Mouse (Mus musculus): ENCODE measurements around the gene Dysf. TPM values are rescaled to one million over a fixed set of nuclear protein-coding genes. Genes with fewer than 3 reads are reported as not detected.
"Not testable (repeated sequence)": the region's sequence is repeated elsewhere in the genome, so short reads cannot be mapped to it uniquely, and the experiment has no call there.

Dysf gene
- polyA plus RNA-seq, 2 experiments, result 1.6 to 1.9 TPM

GRCm38 (mm10) chr6:84009915-84010302 is 1.5 kb downstream of the Dysf start:
- Histone ChIP-seq H3K4me2 (ENCODE audit: low read depth) (no peak overlapping the region), H3K9ac (replicated peaks) (no peak overlapping the region), H3K27ac (no peak overlapping the region), H3K4me1 (replicated peaks; ENCODE audit: control insufficient read depth in 2 of 2, insufficient read depth in 2 of 2, low read length in 1 of 2) (no peaks in the 10 kb centered on the region), H3K4me3 (ENCODE audit: insufficient read depth in 1 of 2, low read depth in 2 of 2, low read length in 2 of 2) (no peak overlapping the region), H3K36me3 (replicated peaks; ENCODE audit: control insufficient read depth, insufficient read depth, low read depth) (no peaks in the 10 kb centered on the region), H3K27me3 (ENCODE audit: control insufficient read depth, insufficient read depth, low read length) (peaks cover 19% of the 10 kb centered on the region), H3K9me3 (ENCODE audit: control insufficient read depth, low read length) (no peaks in the 10 kb centered on the region)
- no peak for DNase-seq (ENCODE audit: low read depth in 3 of 3, low spot score in 3 of 3)
- ATAC-seq (ENCODE audit: insufficient read depth), result no peak
- TF ChIP-seq EP300 (IDR thresholded peaks at IDR 0.05; ENCODE audit: low read depth) (no peak), CTCF (IDR thresholded peaks at IDR 0.05; ENCODE audit: low read depth) (no peak)
- WGBS (ENCODE audit: insufficient replicate concordance), result 49% methylated on average over 4 of the region's 4 CpGs

- no peaks in the 10 kb centered on the region for H3K36me3 ChIP-seq (replicated peaks; ENCODE audit: control insufficient read depth, insufficient read depth, low read depth)
- ATAC-seq (ENCODE audit: insufficient read depth) (no peak), DNase-seq (ENCODE audit: low read depth in 3 of 3, low spot score in 3 of 3) (no peak)
- H3K4me2 ChIP-seq (ENCODE audit: low read depth), result no peak overlapping the region
- no peak overlapping the region for H3K27ac ChIP-seq
- 49% methylated on average over 8 of the region's 8 CpGs for WGBS (ENCODE audit: insufficient replicate concordance)
- no peak overlapping the region for H3K4me3 ChIP-seq (ENCODE audit: insufficient read depth in 1 of 2, low read depth in 2 of 2, low read length in 2 of 2)
- no peak for TF ChIP-seq EP300 (IDR thresholded peaks at IDR 0.05; ENCODE audit: low read depth)
- no peak for TF ChIP-seq CTCF (IDR thresholded peaks at IDR 0.05; ENCODE audit: low read depth)
- no peaks in the 10 kb centered on the region for H3K4me1 ChIP-seq (replicated peaks; ENCODE audit: control insufficient read depth in 2 of 2, insufficient read depth in 2 of 2, low read length in 1 of 2)
- no peak overlapping the region for H3K9ac ChIP-seq (replicated peaks)
- no peaks in the 10 kb centered on the region for H3K9me3 ChIP-seq (ENCODE audit: control insufficient read depth, low read length)
- H3K27me3 ChIP-seq (ENCODE audit: control insufficient read depth, insufficient read depth, low read length), result peaks cover 19% of the 10 kb centered on the region
Measured at GRCm38 (mm10) chr6:84010303-84011225, 2.2 kb downstream of the Dysf start.

- H3K4me3 ChIP-seq (ENCODE audit: insufficient read depth in 1 of 2, low read depth in 2 of 2, low read length in 2 of 2); DNase-seq (ENCODE audit: low read depth in 3 of 3, low spot score in 3 of 3); H3K36me3 ChIP-seq (replicated peaks; ENCODE audit: control insufficient read depth, insufficient read depth, low read depth); H3K4me1 ChIP-seq (replicated peaks; ENCODE audit: control insufficient read depth in 2 of 2, insufficient read depth in 2 of 2, low read length in 1 of 2); H3K27ac ChIP-seq; H3K4me2 ChIP-seq (ENCODE audit: low read depth); ATAC-seq (ENCODE audit: insufficient read depth); H3K9me3 ChIP-seq (ENCODE audit: control insufficient read depth, low read length); H3K9ac ChIP-seq (replicated peaks): not testable (repeated sequence)
- peaks cover 11% of the 10 kb centered on the region for H3K27me3 ChIP-seq (ENCODE audit: control insufficient read depth, insufficient read depth, low read length)
- TF ChIP-seq CTCF (IDR thresholded peaks at IDR 0.05; ENCODE audit: low read depth), result 0 out of 2 replicates have a peak, but pooled peaks have one; percentile 6
- 24% methylated on average over 4 of the region's 4 CpGs for WGBS (ENCODE audit: insufficient replicate concordance)
Measured at GRCm38 (mm10) chr6:84014961-84015683, 6.7 kb downstream of the Dysf start.

GRCm38 (mm10) chr6:84016851-84017250 is 8.5 kb downstream of the Dysf start:
- peaks cover 13% of the 10 kb centered on the region for H3K27me3 ChIP-seq (ENCODE audit: control insufficient read depth, insufficient read depth, low read length)
- no peak overlapping the region for H3K4me2 ChIP-seq (ENCODE audit: low read depth)
- ATAC-seq (ENCODE audit: insufficient read depth) (no peak), DNase-seq (ENCODE audit: low read depth in 3 of 3, low spot score in 3 of 3) (no peak)
- no peaks in the 10 kb centered on the region for H3K9me3 ChIP-seq (ENCODE audit: control insufficient read depth, low read length)
- no peak for TF ChIP-seq EP300 (IDR thresholded peaks at IDR 0.05; ENCODE audit: low read depth)
- TF ChIP-seq CTCF (IDR thresholded peaks at IDR 0.05; ENCODE audit: low read depth), result no peak
- H3K36me3 ChIP-seq (replicated peaks; ENCODE audit: control insufficient read depth, insufficient read depth, low read depth), result no peaks in the 10 kb centered on the region
- H3K4me3 ChIP-seq (ENCODE audit: insufficient read depth in 1 of 2, low read depth in 2 of 2, low read length in 2 of 2), result no peak overlapping the region
- WGBS (ENCODE audit: insufficient replicate concordance), result 71% methylated on average over 7 of the region's 7 CpGs
- no peaks in the 10 kb centered on the region for H3K4me1 ChIP-seq (replicated peaks; ENCODE audit: control insufficient read depth in 2 of 2, insufficient read depth in 2 of 2, low read length in 1 of 2)
- no peak overlapping the region for H3K27ac ChIP-seq
- no peak overlapping the region for H3K9ac ChIP-seq (replicated peaks)

- WGBS (ENCODE audit: insufficient replicate concordance), result 27% methylated on average over 3 of the region's 3 CpGs
- H3K9ac ChIP-seq (replicated peaks), result no peak overlapping the region
- no peak overlapping the region for H3K27ac ChIP-seq
- H3K36me3 ChIP-seq (replicated peaks; ENCODE audit: control insufficient read depth, insufficient read depth, low read depth), result no peaks in the 10 kb centered on the region
- peaks cover 13% of the 10 kb centered on the region for H3K27me3 ChIP-seq (ENCODE audit: control insufficient read depth, insufficient read depth, low read length)
- H3K9me3 ChIP-seq (ENCODE audit: control insufficient read depth, low read length), result no peaks in the 10 kb centered on the region
- H3K4me3 ChIP-seq (ENCODE audit: insufficient read depth in 1 of 2, low read depth in 2 of 2, low read length in 2 of 2), result no peak overlapping the region
- DNase-seq (ENCODE audit: low read depth in 3 of 3, low spot score in 3 of 3) (no peak), ATAC-seq (ENCODE audit: insufficient read depth) (no peak)
- H3K4me1 ChIP-seq (replicated peaks; ENCODE audit: control insufficient read depth in 2 of 2, insufficient read depth in 2 of 2, low read length in 1 of 2), result no peaks in the 10 kb centered on the region
- TF ChIP-seq EP300 (IDR thresholded peaks at IDR 0.05; ENCODE audit: low read depth) (no peak), CTCF (IDR thresholded peaks at IDR 0.05; ENCODE audit: low read depth) (peak; percentile 19; the same call in 1 of the 2 replicates)
- H3K4me2 ChIP-seq (ENCODE audit: low read depth), result no peak overlapping the region
Measured at GRCm38 (mm10) chr6:84017392-84017791, 9.0 kb downstream of the Dysf start.

Data from liver, embryonic 14.5 days (tissue).